Mouse (Mus musculus): ENCODE data around the gene Pilrb1. TPM values are rescaled to one million over a fixed set of nuclear protein-coding genes. Genes with fewer than 3 reads are reported as not detected.
"Not testable (repeated sequence)": the region's sequence is repeated elsewhere in the genome, so short reads cannot be mapped to it uniquely, and the experiment has no call there.

The Pilrb1 gene
- polyA plus RNA-seq, 1 experiment from 2014 or later = not detected

GRCm38 (mm10) chr5:137856870-137857269, 1.0 kb downstream of the Pilrb1 start:
- H3K27me3 ChIP-seq (ENCODE audit: poor library complexity, severe bottlenecking); H3K36me3 ChIP-seq (replicated peaks); H3K4me1 ChIP-seq; H3K27ac ChIP-seq; DNase-seq (ENCODE audit: extremely low spot score, low spot score); H3K4me3 ChIP-seq; H3K9me3 ChIP-seq: not testable (repeated sequence)
- WGBS = 83% methylated on average over 5 of the region's 5 CpGs

- not testable (repeated sequence) for DNase-seq (ENCODE audit: extremely low spot score, low spot score)
- 85% methylated on average over 3 of the region's 3 CpGs for WGBS
Observed at GRCm38 (mm10) chr5:137854907-137855306, 3.0 kb downstream of the Pilrb1 start.

GRCm38 (mm10) chr5:137850313-137850712, 7.6 kb downstream of the Pilrb1 start:
- H3K9me3 ChIP-seq; DNase-seq (ENCODE audit: extremely low spot score, low spot score); H3K4me3 ChIP-seq; H3K27me3 ChIP-seq (ENCODE audit: poor library complexity, severe bottlenecking); H3K27ac ChIP-seq; H3K4me1 ChIP-seq; H3K36me3 ChIP-seq (replicated peaks): not testable (repeated sequence)
- 87% methylated on average over 1 of the region's 1 CpGs for WGBS

More at GRCm38 (mm10) chr5:137854907-137855306, 3.0 kb downstream of the Pilrb1 start:
- H3K4me1 ChIP-seq; H3K9me3 ChIP-seq; H3K27ac ChIP-seq; H3K27me3 ChIP-seq (ENCODE audit: poor library complexity, severe bottlenecking); H3K4me3 ChIP-seq; H3K36me3 ChIP-seq (replicated peaks): not testable (repeated sequence)

- not testable (repeated sequence) for H3K36me3 ChIP-seq (replicated peaks); H3K27ac ChIP-seq; H3K9me3 ChIP-seq; H3K27me3 ChIP-seq (ENCODE audit: poor library complexity, severe bottlenecking); DNase-seq (ENCODE audit: extremely low spot score, low spot score); H3K4me1 ChIP-seq; H3K4me3 ChIP-seq
Observed at GRCm38 (mm10) chr5:137837110-137837509, 20.8 kb downstream of the Pilrb1 start.

GRCm38 (mm10) chr5:137836611-137837010, 21.3 kb downstream of the Pilrb1 start:
- DNase-seq (ENCODE audit: extremely low spot score, low spot score) = no peak
- H3K27ac ChIP-seq = no peak overlapping the region
- no peak overlapping the region for H3K4me3 ChIP-seq
- no peaks in the 10 kb centered on the region for H3K9me3 ChIP-seq
- no peaks in the 10 kb centered on the region for H3K4me1 ChIP-seq
- no peaks in the 10 kb centered on the region for H3K36me3 ChIP-seq (replicated peaks)
- H3K27me3 ChIP-seq (ENCODE audit: poor library complexity, severe bottlenecking) = no peaks in the 10 kb centered on the region

- H3K27me3 ChIP-seq (ENCODE audit: poor library complexity, severe bottlenecking); H3K4me3 ChIP-seq; DNase-seq (ENCODE audit: extremely low spot score, low spot score); H3K4me1 ChIP-seq; H3K36me3 ChIP-seq (replicated peaks); H3K27ac ChIP-seq; H3K9me3 ChIP-seq: not testable (repeated sequence)
- WGBS = 83% methylated on average over 2 of the region's 2 CpGs
Observed at GRCm38 (mm10) chr5:137835966-137836520, 21.9 kb downstream of the Pilrb1 start, which contains the start of gene Pilra. Gene Pilra (minus strand): TSS chr5:137836281.

- no peaks in the 10 kb centered on the region for H3K36me3 ChIP-seq (replicated peaks)
- no peak for DNase-seq (ENCODE audit: extremely low spot score, low spot score)
- no peak overlapping the region for H3K4me3 ChIP-seq
- H3K27ac ChIP-seq = no peak overlapping the region
- H3K27me3 ChIP-seq (ENCODE audit: poor library complexity, severe bottlenecking) = no peaks in the 10 kb centered on the region
- H3K9me3 ChIP-seq = no peaks in the 10 kb centered on the region
- 66% methylated on average over 4 of the region's 4 CpGs for WGBS
- H3K4me1 ChIP-seq = no peaks in the 10 kb centered on the region
Observed at GRCm38 (mm10) chr5:137833500-137833899, 24.4 kb downstream of the Pilrb1 start.

GRCm38 (mm10) chr5:137831506-137831905, 26.4 kb downstream of the Pilrb1 start:
- Histone ChIP-seq H3K27ac (no peak overlapping the region), H3K9me3 (no peaks in the 10 kb centered on the region), H3K36me3 (replicated peaks) (no peaks in the 10 kb centered on the region), H3K4me1 (no peaks in the 10 kb centered on the region), H3K4me3 (no peak overlapping the region), H3K27me3 (ENCODE audit: poor library complexity, severe bottlenecking) (no peaks in the 10 kb centered on the region)
- 86% methylated on average over 6 of the region's 6 CpGs for WGBS
- no peak for DNase-seq (ENCODE audit: extremely low spot score, low spot score)

- no peaks in the 10 kb centered on the region for H3K9me3 ChIP-seq
- H3K4me1 ChIP-seq = no peaks in the 10 kb centered on the region
- H3K27me3 ChIP-seq (ENCODE audit: poor library complexity, severe bottlenecking) = no peaks in the 10 kb centered on the region
- no peaks in the 10 kb centered on the region for H3K36me3 ChIP-seq (replicated peaks)
- H3K27ac ChIP-seq = no peak overlapping the region
- 94% methylated on average over 4 of the region's 4 CpGs for WGBS
- H3K4me3 ChIP-seq = no peak overlapping the region
- no peak for DNase-seq (ENCODE audit: extremely low spot score, low spot score)
Observed at GRCm38 (mm10) chr5:137831106-137831505, 26.8 kb downstream of the Pilrb1 start.

GRCm38 (mm10) chr5:137830238-137830637, 27.7 kb downstream of the Pilrb1 start:
- H3K27me3 ChIP-seq (ENCODE audit: poor library complexity, severe bottlenecking) = no peaks in the 10 kb centered on the region
- no peaks in the 10 kb centered on the region for H3K4me1 ChIP-seq
- no peak for DNase-seq (ENCODE audit: extremely low spot score, low spot score)
- no peak overlapping the region for H3K4me3 ChIP-seq
- H3K27ac ChIP-seq = no peak overlapping the region
- H3K9me3 ChIP-seq = no peaks in the 10 kb centered on the region
- no peaks in the 10 kb centered on the region for H3K36me3 ChIP-seq (replicated peaks)
- 86% methylated on average over 7 of the region's 7 CpGs for WGBS

- H3K27me3 ChIP-seq (ENCODE audit: poor library complexity, severe bottlenecking) = no peaks in the 10 kb centered on the region
- WGBS = 89% methylated on average over 6 of the region's 6 CpGs
Observed at GRCm38 (mm10) chr5:137828694-137829093, 29.2 kb downstream of the Pilrb1 start.

GRCm38 (mm10) chr5:137826421-137826820, 31.5 kb downstream of the Pilrb1 start:
- 67% methylated on average over 7 of the region's 7 CpGs for WGBS
- no peak overlapping the region for H3K27ac ChIP-seq
- H3K9me3 ChIP-seq = no peaks in the 10 kb centered on the region
- no peak for DNase-seq (ENCODE audit: extremely low spot score, low spot score)
- H3K27me3 ChIP-seq (ENCODE audit: poor library complexity, severe bottlenecking) = no peaks in the 10 kb centered on the region
- H3K36me3 ChIP-seq (replicated peaks) = no peaks in the 10 kb centered on the region
- no peak overlapping the region for H3K4me3 ChIP-seq
- no peaks in the 10 kb centered on the region for H3K4me1 ChIP-seq

More at GRCm38 (mm10) chr5:137828694-137829093, 29.2 kb downstream of the Pilrb1 start:
- Histone ChIP-seq H3K4me1 (no peaks in the 10 kb centered on the region), H3K27ac (no peak overlapping the region), H3K36me3 (replicated peaks) (no peaks in the 10 kb centered on the region), H3K9me3 (no peaks in the 10 kb centered on the region), H3K4me3 (no peak overlapping the region)
- DNase-seq (ENCODE audit: extremely low spot score, low spot score) = no peak

- no peaks in the 10 kb centered on the region for H3K9me3 ChIP-seq
- 78% methylated on average over 2 of the region's 2 CpGs for WGBS
- no peaks in the 10 kb centered on the region for H3K27me3 ChIP-seq (ENCODE audit: poor library complexity, severe bottlenecking)
Observed at GRCm38 (mm10) chr5:137825971-137826370, 31.9 kb downstream of the Pilrb1 start.

GRCm38 (mm10) chr5:137825030-137825429, 32.9 kb downstream of the Pilrb1 start:
- Histone ChIP-seq H3K27ac (no peak overlapping the region), H3K9me3 (no peaks in the 10 kb centered on the region), H3K36me3 (replicated peaks) (no peaks in the 10 kb centered on the region), H3K4me3 (no peak overlapping the region), H3K4me1 (no peaks in the 10 kb centered on the region), H3K27me3 (ENCODE audit: poor library complexity, severe bottlenecking) (no peaks in the 10 kb centered on the region)
- WGBS = 91% methylated on average over 3 of the region's 3 CpGs
- no peak for DNase-seq (ENCODE audit: extremely low spot score, low spot score)

More at GRCm38 (mm10) chr5:137825971-137826370, 31.9 kb downstream of the Pilrb1 start:
- Histone ChIP-seq H3K4me3 (no peak overlapping the region), H3K4me1 (no peaks in the 10 kb centered on the region), H3K36me3 (replicated peaks) (no peaks in the 10 kb centered on the region), H3K27ac (no peak overlapping the region)
- no peak for DNase-seq (ENCODE audit: extremely low spot score, low spot score)
